Mouse (Mus musculus): ENCODE results near the gene Mnat1.
A peak's percentile ranks its signal among the peaks of the same experiment; 100 is the strongest.
"Not testable (repeated sequence)": the region's sequence is repeated elsewhere in the genome, so short reads cannot be mapped to it uniquely, and the experiment has no call there.

The Mnat1 gene

GRCm38 (mm10) chr12:73123093-73124041 lies at the start of gene Mnat1:
Mnat1 (plus strand) TSS chr12:73123717.
- peak; percentile 80 for DNase-seq (ENCODE audit: low spot score)

- not testable (repeated sequence) for DNase-seq (ENCODE audit: low spot score)
These were observed 41.7 kb upstream of the Mnat1 start for GRCm38 (mm10) chr12:73081828-73082227.

GRCm38 (mm10) chr12:73083773-73084172 lies 39.7 kb upstream of the Mnat1 start:
- no peak for DNase-seq (ENCODE audit: low spot score)

GRCm38 (mm10) chr12:73085739-73086630 lies 37.5 kb upstream of the Mnat1 start:
- no peak for DNase-seq (ENCODE audit: low spot score)

DNA sequence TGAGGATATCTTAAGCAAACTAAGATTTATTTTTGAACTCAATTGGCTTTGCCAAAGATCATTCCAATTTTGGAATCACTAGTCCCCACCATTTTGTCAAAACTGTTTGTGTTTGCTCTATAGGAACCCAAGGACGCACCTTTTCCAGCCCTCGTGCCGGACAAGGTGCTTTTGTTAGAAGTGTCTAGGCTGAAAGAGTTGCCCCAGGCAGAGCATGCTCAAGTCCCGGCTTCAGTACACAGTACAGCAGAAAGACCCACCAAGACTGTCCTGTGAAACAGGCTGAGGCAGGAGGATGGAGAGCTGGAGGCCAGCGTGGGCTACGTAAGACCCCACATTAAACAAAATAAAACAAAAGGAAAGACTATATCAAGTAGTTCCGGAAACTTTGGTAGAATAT lies 36.4 kb upstream of the Mnat1 start:
- DNase-seq (ENCODE audit: low spot score), result no peak

- no peak for DNase-seq (ENCODE audit: low spot score)
These were observed 35.0 kb upstream of the Mnat1 start for GRCm38 (mm10) chr12:73088500-73088899.

DNA sequence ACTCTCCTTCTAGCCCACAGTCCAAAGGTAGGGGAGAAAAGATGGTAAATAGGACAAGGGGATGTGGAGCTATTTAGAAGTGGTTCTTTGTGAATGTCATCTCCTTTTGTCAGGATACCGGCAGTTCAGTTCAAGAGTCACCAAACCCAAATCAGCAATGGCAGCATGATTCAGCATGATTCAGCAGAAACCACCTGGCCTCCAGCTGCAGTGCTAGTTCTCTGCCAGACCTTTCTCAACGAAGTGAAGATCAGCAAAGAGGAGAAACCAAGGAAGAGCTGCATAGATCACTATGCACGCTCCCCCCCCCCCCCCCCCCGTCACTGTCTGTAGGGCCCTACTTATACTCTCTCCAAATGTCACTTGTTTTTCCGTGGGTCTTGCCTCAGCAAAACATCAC lies 34.6 kb upstream of the Mnat1 start:
- DNase-seq (ENCODE audit: low spot score), result peak; percentile 15

DNA sequence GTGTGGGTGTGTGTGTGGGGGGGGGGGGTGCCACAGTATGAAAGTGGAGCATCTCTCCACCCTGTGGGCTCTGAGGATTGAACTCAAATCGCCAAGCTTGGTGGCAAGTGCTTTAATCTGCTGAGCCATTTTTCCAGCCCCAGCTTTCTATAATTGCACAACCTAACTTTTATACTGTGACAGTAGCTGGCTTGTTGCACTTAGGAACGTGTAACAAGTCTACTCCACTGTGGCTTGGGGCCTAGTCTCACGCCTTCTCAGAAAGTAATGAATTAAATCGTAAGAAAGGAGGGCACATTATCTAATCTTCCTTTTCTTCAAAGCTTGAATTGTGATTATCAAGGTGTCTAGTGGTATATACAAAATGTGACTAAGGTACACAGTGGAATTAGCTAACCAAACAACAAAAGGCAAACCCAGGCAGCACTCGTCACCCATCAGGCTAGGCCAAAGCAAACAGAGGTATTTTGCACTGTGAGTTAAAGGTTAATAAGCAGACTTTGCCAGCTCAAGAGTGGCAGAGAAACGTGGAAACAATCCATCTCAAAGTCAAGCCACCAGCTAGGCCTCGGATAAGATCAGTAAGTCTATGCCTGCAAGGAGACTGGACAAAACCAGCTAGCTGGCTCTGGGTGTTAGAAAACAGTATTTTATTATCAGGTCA lies 32.7 kb upstream of the Mnat1 start:
- DNase-seq (ENCODE audit: low spot score), result peak; percentile 60

GRCm38 (mm10) chr12:73094189-73094588 lies 29.3 kb upstream of the Mnat1 start:
- no peak for DNase-seq (ENCODE audit: low spot score)

DNA sequence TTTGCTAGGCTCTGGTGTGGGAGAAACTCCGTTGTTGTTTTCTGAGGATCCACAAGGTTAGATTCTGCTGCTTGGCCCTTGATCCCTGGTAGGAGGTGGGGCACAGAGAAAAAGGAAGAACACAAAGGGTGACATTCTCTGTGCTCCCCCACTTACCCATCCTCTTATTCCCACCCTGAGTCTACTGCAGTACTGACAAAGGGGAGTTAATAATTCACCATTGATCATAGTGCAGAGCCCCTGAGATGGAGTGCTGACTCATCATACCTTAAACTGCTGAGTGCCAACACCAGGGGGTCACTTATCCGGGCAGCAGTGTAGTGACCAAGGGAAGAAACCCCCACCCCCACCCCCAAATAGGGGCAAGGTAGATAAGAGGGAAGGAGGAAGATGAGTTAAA lies 28.9 kb upstream of the Mnat1 start:
- no peak for DNase-seq (ENCODE audit: low spot score)

DNA sequence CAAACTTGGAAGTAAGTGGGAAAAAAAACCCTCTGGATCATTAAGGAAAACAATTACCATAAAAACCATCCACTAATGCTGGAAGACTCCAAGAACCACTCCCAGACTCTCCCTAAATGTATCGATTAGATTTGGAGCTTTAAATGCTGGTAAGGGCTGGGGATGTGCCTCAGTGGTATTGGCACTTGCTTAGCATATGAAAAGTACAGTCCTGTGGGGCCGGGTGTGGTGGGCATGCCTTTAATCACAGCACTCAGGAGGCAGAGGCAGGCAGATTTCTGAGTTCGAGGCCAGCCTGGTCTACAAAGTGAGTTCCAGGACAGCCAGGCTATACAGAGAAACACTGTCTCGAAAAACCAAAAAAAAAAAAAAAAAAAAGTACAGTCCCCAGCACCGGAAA lies 27.3 kb upstream of the Mnat1 start:
- DNase-seq (ENCODE audit: low spot score), result not testable (repeated sequence)

GRCm38 (mm10) chr12:73098593-73098992 lies 24.9 kb upstream of the Mnat1 start:
- peak; percentile 56 for DNase-seq (ENCODE audit: low spot score)

DNA sequence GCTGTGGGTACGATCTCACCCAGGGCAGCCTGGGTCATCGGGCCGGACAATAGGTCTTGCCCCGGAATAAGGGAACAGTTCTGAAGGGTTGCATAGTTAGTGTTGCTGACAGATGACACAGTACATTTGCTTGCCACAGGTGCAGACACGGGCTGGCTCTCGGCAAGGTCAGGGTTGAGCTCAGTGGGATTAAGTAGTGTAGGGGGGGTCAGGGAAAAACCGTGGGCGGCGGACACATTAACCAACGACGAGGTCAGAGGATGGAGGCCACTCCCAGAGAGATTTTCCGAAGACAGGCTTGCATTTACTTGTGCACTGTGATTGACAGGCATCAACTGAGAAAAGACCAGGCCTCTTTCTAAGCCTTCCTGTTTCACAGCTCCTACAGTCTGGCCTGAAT lies 19.8 kb upstream of the Mnat1 start:
- no peak for DNase-seq (ENCODE audit: low spot score)

DNA sequence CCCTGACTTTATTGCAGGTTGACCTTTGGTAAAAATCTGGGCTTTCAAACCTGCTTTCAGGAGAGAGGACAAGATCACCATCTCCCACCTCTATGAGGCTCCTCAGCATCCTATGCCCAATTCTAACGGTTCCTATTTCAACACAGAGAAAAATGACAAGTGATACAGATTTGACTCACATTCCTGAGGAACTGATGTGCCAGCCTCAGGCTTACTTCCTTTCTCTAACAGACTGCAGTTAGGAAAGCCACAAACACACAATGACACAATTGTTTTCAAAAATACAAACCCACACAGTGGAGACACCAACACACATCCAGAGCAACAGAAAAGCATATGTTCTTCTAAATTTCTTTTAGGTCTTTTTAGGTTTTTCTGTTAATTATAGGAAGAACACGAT lies 15.7 kb upstream of the Mnat1 start:
- DNase-seq (ENCODE audit: low spot score), result no peak

- DNase-seq (ENCODE audit: low spot score), result peak; percentile 35
These were observed 12.9 kb upstream of the Mnat1 start for GRCm38 (mm10) chr12:73110431-73111111.

- peak; percentile 47 for DNase-seq (ENCODE audit: low spot score)
These were observed 11.8 kb upstream of the Mnat1 start for GRCm38 (mm10) chr12:73111561-73112325.

DNA sequence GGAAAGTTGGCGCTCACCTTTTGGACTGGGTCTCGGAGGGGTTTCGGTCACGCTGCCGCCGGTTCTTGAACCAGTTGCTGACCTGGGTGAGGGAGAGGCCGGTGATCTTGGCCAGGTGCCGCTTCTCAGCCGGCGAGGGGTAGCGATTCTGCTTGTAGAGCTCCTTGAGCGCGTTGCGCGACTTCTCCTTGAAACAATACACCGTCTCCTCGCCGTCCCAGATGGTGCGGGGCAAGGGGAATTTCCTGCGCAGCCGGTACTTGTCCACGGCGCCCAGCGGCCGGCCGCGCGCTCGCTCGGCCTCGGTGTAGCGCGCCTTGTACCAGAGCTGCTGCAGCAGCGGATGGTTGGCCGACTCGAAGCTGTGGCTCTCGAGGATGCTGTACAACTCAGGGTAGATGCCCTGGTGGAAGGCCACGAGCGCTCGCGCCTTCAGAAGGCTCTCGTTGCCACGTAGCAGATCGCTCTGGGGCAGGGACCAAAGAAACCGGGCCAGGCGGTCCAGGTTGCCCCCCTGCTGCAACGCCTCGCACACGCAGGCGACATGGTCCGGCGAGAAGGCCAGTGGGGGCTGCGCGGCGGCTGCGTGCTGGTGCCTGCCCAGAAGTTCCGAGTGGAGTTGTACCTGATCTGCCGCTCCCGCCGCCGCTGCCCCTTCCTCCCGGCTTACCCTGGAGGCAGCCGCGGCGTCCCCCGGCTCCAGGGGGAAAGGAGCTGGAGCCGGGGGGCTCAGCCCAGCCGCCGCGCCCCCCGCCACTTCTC lies 11.0 kb upstream of the Mnat1 start:
- DNase-seq (ENCODE audit: low spot score), result peak; percentile 55

- peak; percentile 82 for DNase-seq (ENCODE audit: low spot score)
These were observed 10.3 kb upstream of the Mnat1 start, which contains the start of gene Six4 for GRCm38 (mm10) chr12:73113196-73113595. Six4 (minus strand) TSS chr12:73113456.

GRCm38 (mm10) chr12:73125250-73125649 lies 1.7 kb downstream of the Mnat1 start:
- no peak for DNase-seq (ENCODE audit: low spot score)

DNA sequence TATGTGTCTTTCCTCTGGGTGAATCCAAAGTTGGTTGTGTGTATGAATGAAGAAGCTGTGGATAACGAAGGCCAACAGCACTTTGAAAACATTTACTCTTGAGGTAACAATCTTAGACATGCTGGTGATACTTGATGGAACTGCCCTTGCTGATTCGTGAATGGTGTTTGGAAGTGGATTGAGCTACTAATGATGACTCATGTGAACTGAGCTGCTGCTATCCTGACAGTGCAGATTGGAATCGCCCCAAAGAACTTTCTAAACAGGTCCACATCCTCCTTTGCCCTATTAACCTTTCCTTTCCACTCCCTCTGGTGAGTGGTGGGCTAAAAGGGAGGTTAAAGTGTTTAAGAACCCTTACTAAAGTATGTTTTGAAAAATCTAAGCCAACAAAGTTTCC lies 17.2 kb downstream of the Mnat1 start:
- peak; percentile 37 for DNase-seq (ENCODE audit: low spot score)

Measured in adipocyte (in vitro differentiated cells).